Mouse (Mus musculus): ENCODE results near the gene Edem2. TPM values are rescaled to one million over a fixed set of nuclear protein-coding genes. Genes with fewer than 3 reads are reported as not detected.
"Not testable (repeated sequence)": the region's sequence is repeated elsewhere in the genome, so short reads cannot be mapped to it uniquely, and the experiment has no call there.

The Edem2 gene
- polyA plus RNA-seq, 1 experiment from 2014 or later, result 42.4 TPM

GRCm38 (mm10) chr2:155720585-155720984 lies 8.7 kb downstream of the Edem2 start:
- Histone ChIP-seq H3K79me2 (ENCODE audit: inconsistent target) (no peaks in the 10 kb centered on the region), H3K27ac (no peak overlapping the region), H3K36me3 (ENCODE audit: inconsistent target) (peaks cover 79% of the 10 kb centered on the region), H3K4me3 (ENCODE audit: inconsistent target) (no peak overlapping the region)
- WGBS (ENCODE audit: missing documents), result 47% methylated on average over 5 of the region's 5 CpGs

GRCm38 (mm10) chr2:155717082-155717990 lies 11.9 kb downstream of the Edem2 start:
- WGBS (ENCODE audit: missing documents), result 95% methylated on average over 12 of the region's 12 CpGs
- Histone ChIP-seq H3K36me3 (ENCODE audit: inconsistent target) (peaks cover 90% of the 10 kb centered on the region), H3K79me2 (ENCODE audit: inconsistent target) (no peaks in the 10 kb centered on the region), H3K27ac (no peak overlapping the region), H3K4me3 (ENCODE audit: inconsistent target) (no peak overlapping the region)

DNA sequence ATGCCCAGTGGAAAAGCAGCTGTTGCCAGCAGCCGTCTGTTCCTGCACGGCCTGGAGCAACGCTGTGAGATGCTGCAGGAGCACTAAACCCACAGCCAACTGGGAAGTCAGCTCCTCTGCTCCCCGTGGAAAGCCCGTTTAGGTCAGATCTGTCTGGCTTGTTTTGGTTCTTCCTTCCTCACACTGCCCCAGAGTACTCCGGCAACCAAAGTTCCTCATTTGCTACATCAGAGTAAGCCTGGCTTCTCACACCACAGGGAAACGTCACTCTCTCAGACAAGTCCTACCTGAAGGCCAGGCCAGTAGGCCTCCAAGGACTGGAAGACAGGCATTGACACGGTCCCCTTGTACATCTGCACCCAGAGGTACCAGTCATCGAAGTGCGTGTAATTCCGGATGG lies 18.7 kb downstream of the Edem2 start:
- peaks cover 70% of the 10 kb centered on the region for H3K36me3 ChIP-seq (ENCODE audit: inconsistent target)
- 28% methylated on average over 11 of the region's 11 CpGs for WGBS (ENCODE audit: missing documents)
- no peaks in the 10 kb centered on the region for H3K79me2 ChIP-seq (ENCODE audit: inconsistent target)
- no peak overlapping the region for H3K4me3 ChIP-seq (ENCODE audit: inconsistent target)
- no peak overlapping the region for H3K27ac ChIP-seq

DNA sequence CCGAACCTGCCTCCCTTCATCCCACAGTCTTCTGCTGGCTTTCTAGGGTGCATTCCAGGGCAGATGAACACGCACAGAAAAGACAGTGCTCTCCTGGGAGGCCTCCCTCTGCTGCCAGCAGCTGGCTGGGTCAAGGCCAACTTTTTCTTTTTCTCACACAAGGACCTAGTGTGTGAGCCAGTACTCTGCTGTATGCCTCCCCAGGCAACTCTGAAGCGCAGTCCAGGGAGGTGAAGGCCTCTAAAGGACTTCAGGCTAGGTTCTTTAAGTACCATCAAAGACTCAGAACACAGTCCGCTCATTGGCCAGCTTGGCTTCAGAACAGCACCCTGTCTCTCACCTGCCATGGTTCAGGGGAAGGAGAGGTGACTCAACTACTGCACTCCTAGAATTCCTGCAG lies 22.0 kb downstream of the Edem2 start:
- H3K27ac ChIP-seq, result no peak overlapping the region
- H3K4me3 ChIP-seq (ENCODE audit: inconsistent target), result no peak overlapping the region
- WGBS (ENCODE audit: missing documents), result 92% methylated on average over 4 of the region's 4 CpGs
- peaks cover 69% of the 10 kb centered on the region for H3K36me3 ChIP-seq (ENCODE audit: inconsistent target)
- no peaks in the 10 kb centered on the region for H3K79me2 ChIP-seq (ENCODE audit: inconsistent target)

DNA sequence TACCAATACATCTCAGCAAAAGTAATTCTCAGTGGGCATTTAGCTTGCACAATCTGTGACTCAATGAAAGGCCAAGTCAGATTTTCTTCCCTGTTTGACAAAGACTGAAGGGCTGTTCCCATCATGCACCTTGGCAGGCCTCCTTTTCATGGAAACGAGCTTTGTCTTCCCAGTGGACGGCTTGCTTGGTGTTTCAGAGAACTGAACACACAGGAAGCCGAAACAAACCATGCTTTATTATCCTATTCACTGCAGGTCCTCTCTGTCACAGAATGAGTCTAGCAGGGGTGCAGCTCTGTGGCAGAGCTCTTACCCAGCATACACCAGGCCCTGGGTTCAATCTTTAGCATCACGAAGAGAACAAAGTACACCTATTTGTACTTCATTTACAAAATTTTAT lies 25.6 kb downstream of the Edem2 start:
- H3K79me2 ChIP-seq (ENCODE audit: inconsistent target), result no peaks in the 10 kb centered on the region
- peaks cover 66% of the 10 kb centered on the region; the same call in 1 of the 2 replicates for H3K36me3 ChIP-seq (ENCODE audit: inconsistent target)
- no peak overlapping the region for H3K4me3 ChIP-seq (ENCODE audit: inconsistent target)
- no peak overlapping the region for H3K27ac ChIP-seq
- 95% methylated on average over 3 of the region's 4 CpGs for WGBS (ENCODE audit: missing documents)

- H3K4me3 ChIP-seq (ENCODE audit: inconsistent target), result no peak overlapping the region
- H3K79me2 ChIP-seq (ENCODE audit: inconsistent target), result no peaks in the 10 kb centered on the region
- no peak overlapping the region for H3K27ac ChIP-seq
- 91% methylated on average over 17 of the region's 19 CpGs for WGBS (ENCODE audit: missing documents)
- peaks cover 50% of the 10 kb centered on the region; the same call in 1 of the 2 replicates for H3K36me3 ChIP-seq (ENCODE audit: inconsistent target)
Observed at GRCm38 (mm10) chr2:155701399-155701919, 27.8 kb downstream of the Edem2 start.

GRCm38 (mm10) chr2:155698443-155698842 lies 30.8 kb downstream of the Edem2 start:
- not testable (repeated sequence) for H3K27ac ChIP-seq; H3K79me2 ChIP-seq (ENCODE audit: inconsistent target); H3K4me3 ChIP-seq (ENCODE audit: inconsistent target)
- peaks cover 24% of the 10 kb centered on the region; the same call in 1 of the 2 replicates for H3K36me3 ChIP-seq (ENCODE audit: inconsistent target)
- 94% methylated on average over 6 of the region's 6 CpGs for WGBS (ENCODE audit: missing documents)

DNA sequence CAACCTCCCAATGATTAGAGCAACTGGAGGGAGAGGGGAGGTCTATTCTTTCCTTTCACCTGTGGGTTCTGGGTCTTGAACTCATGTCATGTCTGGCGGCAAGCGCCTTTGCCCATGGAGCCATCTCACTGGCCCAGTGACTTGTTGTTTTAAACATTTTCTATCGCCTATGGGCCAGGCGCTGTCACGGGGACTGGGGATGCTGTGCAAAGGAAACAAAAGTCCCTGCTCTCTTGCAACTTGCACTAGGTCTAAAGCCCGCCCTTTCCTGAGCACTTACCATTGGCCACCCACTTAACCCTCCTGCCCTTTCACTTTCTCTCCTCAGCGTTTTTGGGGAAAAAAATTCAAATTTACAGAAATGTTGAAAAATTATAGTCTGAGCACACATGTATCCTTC lies 32.4 kb downstream of the Edem2 start:
- no peaks in the 10 kb centered on the region for H3K79me2 ChIP-seq (ENCODE audit: inconsistent target)
- no peak overlapping the region for H3K27ac ChIP-seq
- H3K4me3 ChIP-seq (ENCODE audit: inconsistent target), result no peak overlapping the region
- 22% methylated on average over 7 of the region's 7 CpGs for WGBS (ENCODE audit: missing documents)
- peaks cover 9% of the 10 kb centered on the region; the same call in 1 of the 2 replicates for H3K36me3 ChIP-seq (ENCODE audit: inconsistent target)

DNA sequence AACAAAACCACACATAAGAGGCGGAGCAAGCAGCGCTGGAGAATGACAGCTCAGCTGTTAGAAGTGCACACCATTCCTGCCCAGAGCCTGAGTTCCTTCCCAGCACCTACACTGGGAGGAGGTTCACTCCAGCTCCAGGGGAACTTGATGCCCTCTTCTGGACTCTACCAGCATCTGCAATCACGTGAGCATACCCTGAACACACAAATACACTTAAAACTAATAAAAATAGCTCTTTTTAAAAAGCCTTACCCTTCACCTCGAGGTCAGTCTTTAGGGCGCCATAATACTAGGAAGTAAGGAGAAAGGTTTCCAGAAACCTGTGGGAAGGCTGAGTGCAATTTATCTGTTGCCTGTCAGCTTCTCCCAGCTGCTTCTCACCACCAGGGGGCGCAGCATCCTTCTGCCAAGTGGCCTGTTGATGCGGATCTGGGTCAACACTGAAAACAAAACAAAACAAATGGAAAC lies 33.1 kb downstream of the Edem2 start:
- Histone ChIP-seq H3K27ac (no peak overlapping the region), H3K36me3 (ENCODE audit: inconsistent target) (peaks cover 2% of the 10 kb centered on the region; the same call in 1 of the 2 replicates), H3K4me3 (ENCODE audit: inconsistent target) (no peak overlapping the region), H3K79me2 (ENCODE audit: inconsistent target) (peaks cover 7% of the 10 kb centered on the region)
- 35% methylated on average over 7 of the region's 7 CpGs for WGBS (ENCODE audit: missing documents)

- Histone ChIP-seq H3K79me2 (ENCODE audit: inconsistent target) (peaks cover 15% of the 10 kb centered on the region), H3K36me3 (ENCODE audit: inconsistent target) (no peaks in the 10 kb centered on the region), H3K27ac (no peak overlapping the region), H3K4me3 (ENCODE audit: inconsistent target) (no peak overlapping the region)
- WGBS (ENCODE audit: missing documents), result 87% methylated on average over 3 of the region's 3 CpGs
Observed at GRCm38 (mm10) chr2:155695316-155695715, 34.0 kb downstream of the Edem2 start.

GRCm38 (mm10) chr2:155694564-155694963 lies 34.7 kb downstream of the Edem2 start:
- H3K79me2 ChIP-seq (ENCODE audit: inconsistent target), result peaks cover 23% of the 10 kb centered on the region
- no peak overlapping the region for H3K4me3 ChIP-seq (ENCODE audit: inconsistent target)
- no peaks in the 10 kb centered on the region for H3K36me3 ChIP-seq (ENCODE audit: inconsistent target)
- 57% methylated on average over 2 of the region's 2 CpGs for WGBS (ENCODE audit: missing documents)
- H3K27ac ChIP-seq, result no peak overlapping the region

- no peaks in the 10 kb centered on the region for H3K36me3 ChIP-seq (ENCODE audit: inconsistent target)
- peaks cover 37% of the 10 kb centered on the region for H3K79me2 ChIP-seq (ENCODE audit: inconsistent target)
- WGBS (ENCODE audit: missing documents), result 96% methylated on average over 4 of the region's 4 CpGs
- H3K27ac ChIP-seq, result no peak overlapping the region
- no peak overlapping the region for H3K4me3 ChIP-seq (ENCODE audit: inconsistent target)
Observed at GRCm38 (mm10) chr2:155693136-155693535, 36.1 kb downstream of the Edem2 start.

GRCm38 (mm10) chr2:155691723-155692493 lies 37.4 kb downstream of the Edem2 start, which contains the start of gene Trpc4ap:
Trpc4ap (minus strand) TSS chr2:155692384.
- peak within 1 kb of the TSS; percentile 80 for H3K4me3 ChIP-seq (ENCODE audit: inconsistent target)
- H3K27ac ChIP-seq, result peak within 1 kb of the TSS; percentile 29; the same call in 1 of the 2 replicates
- H3K79me2 ChIP-seq (ENCODE audit: inconsistent target), result peaks cover 49% of the 10 kb centered on the region
- under 1% methylated on average over 72 of the region's 72 CpGs for WGBS (ENCODE audit: missing documents)
- H3K36me3 ChIP-seq (ENCODE audit: inconsistent target), result peaks cover 9% of the 10 kb centered on the region; the same call in 1 of the 2 replicates

DNA sequence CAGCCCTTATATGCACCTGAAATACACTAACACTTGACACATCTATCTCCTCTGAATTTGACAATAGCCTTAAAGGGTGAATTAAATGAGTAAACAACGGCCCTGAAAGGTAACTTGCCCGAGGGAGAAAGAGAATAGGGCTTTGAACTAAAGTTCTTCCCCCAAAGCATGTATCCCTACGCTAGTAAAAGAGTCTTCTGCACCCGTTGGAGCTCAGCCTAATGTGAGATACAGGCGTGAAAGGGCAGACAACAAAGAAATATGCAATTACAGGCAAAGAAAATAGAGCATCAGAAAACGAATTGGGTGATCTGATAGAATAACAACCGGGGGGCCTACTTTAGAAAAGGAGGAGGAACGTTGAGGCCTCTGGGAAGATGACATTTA lies 37.9 kb downstream of the Edem2 start:
- 3% methylated on average over 8 of the region's 8 CpGs for WGBS (ENCODE audit: missing documents)
- Histone ChIP-seq H3K79me2 (ENCODE audit: inconsistent target) (peaks cover 55% of the 10 kb centered on the region), H3K4me3 (ENCODE audit: inconsistent target) (peak overlapping the region; percentile 80), H3K36me3 (ENCODE audit: inconsistent target) (peaks cover 9% of the 10 kb centered on the region; the same call in 1 of the 2 replicates), H3K27ac (peak overlapping the region; percentile 29; the same call in 1 of the 2 replicates)

All from macrophage (primary cell).